Mouse (Mus musculus): ENCODE measurements at regions not wholly inside any gene's neighbourhood (a gene's known extent, or its start where the extent isn't known, plus 50 kb on each side); places are given as distances from the start of the nearest gene placed in this dataset.

- peak in 1 of 2 experiments; percentile 52 for DNase-seq
Measured at GRCm38 (mm10) chr8:10931266-10931665, 77.0 kb downstream of the Irs2 start.

GRCm38 (mm10) chr8:10928836-10929235 lies 79.4 kb downstream of the Irs2 start:
- DNase-seq: peak in 1 of 2 experiments; percentile 42

- DNase-seq: peak; percentile 74 to 87
Measured at GRCm38 (mm10) chr8:10928342-10928794, 79.9 kb downstream of the Irs2 start.

GRCm38 (mm10) chr8:10927187-10927586 lies 81.1 kb downstream of the Irs2 start:
- no peak for DNase-seq

GRCm38 (mm10) chr8:10926518-10926915 lies 81.7 kb downstream of the Irs2 start:
- DNase-seq: peak in 1 of 2 experiments; percentile 64

- DNase-seq: no peak
Measured at GRCm38 (mm10) chr8:10925582-10926517, 82.4 kb downstream of the Irs2 start.

GRCm38 (mm10) chr8:10924526-10925199 lies 83.6 kb downstream of the Irs2 start:
- DNase-seq: peak; percentile 75 to 80

GRCm38 (mm10) chr8:10924001-10924490 lies 84.2 kb downstream of the Irs2 start:
- DNase-seq: no peak

- no peak for DNase-seq
Measured at GRCm38 (mm10) chr8:10923071-10924000, 84.9 kb downstream of the Irs2 start.

GRCm38 (mm10) chr8:10922209-10923030 lies 85.8 kb downstream of the Irs2 start:
- no peak for DNase-seq

- DNase-seq: no peak
Measured at GRCm38 (mm10) chr8:10921439-10922191, 86.6 kb downstream of the Irs2 start.

- peak in 1 of 2 experiments; percentile 36 for DNase-seq
Measured at GRCm38 (mm10) chr8:10919620-10920019, 88.6 kb downstream of the Irs2 start.

- no peak for DNase-seq
Measured at GRCm38 (mm10) chr8:10918403-10919035, 89.7 kb downstream of the Irs2 start.

- DNase-seq: no peak
Measured at GRCm38 (mm10) chr8:10914616-10915015, 93.6 kb downstream of the Irs2 start.

GRCm38 (mm10) chr8:10912436-10912835 lies 95.8 kb downstream of the Irs2 start:
- DNase-seq: no peak

- DNase-seq: peak in 1 of 2 experiments; percentile 70
Measured at GRCm38 (mm10) chr8:10911371-10911770, 96.9 kb downstream of the Irs2 start.

- DNase-seq: peak in 1 of 2 experiments; percentile 39
Measured at GRCm38 (mm10) chr8:10910954-10911353, 97.3 kb downstream of the Irs2 start.

- peak in 1 of 2 experiments; percentile 70 for DNase-seq
Measured at GRCm38 (mm10) chr8:10910244-10910872, 97.9 kb downstream of the Irs2 start.

GRCm38 (mm10) chr8:10909155-10909554 lies 99.1 kb downstream of the Irs2 start:
- no peak for DNase-seq

Data from heart, adult 18-20 months (tissue).